Mouse (Mus musculus) neural tube, embryonic 15.5 days (tissue): ENCODE data around the gene Mindy4b-ps. TPM values are rescaled to one million over a fixed set of nuclear protein-coding genes. Genes with fewer than 3 reads are reported as not detected.

Source experiments
- polyA plus RNA-seq: library from polyadenylated mRNA; unstranded; fragments of >200 nt; fragmentation: Nextera tagmentation; extraction: Ambion mirVana; gene quantifications from 2 replicates; pipeline ENCODE4 v1.2.1, GENCODE M21; 2015

The Mindy4b-ps gene
- polyA plus RNA-seq, 1 experiment from 2014 or later = 0.26 TPM

Other genes with a start within 250 kb of the Mindy4b-ps start
- 25.5 and 27.2 TPM in 2 replicates for gene Selenot, start 245.7 kb downstream of the Mindy4b-ps start, polyA plus RNA-seq
- gene Erich6, start 185.1 kb downstream of the Mindy4b-ps start, polyA plus RNA-seq = 0.18 TPM in 1 of 2 replicates, not detected in the other
- gene Siah2, start 129.9 kb downstream of the Mindy4b-ps start, polyA plus RNA-seq = 10.2 and 12.2 TPM in 2 replicates
- 1.2 and 2.6 TPM in 2 replicates for gene Clrn1, start 63.0 kb upstream of the Mindy4b-ps start, polyA plus RNA-seq
- 4.6 and 4.8 TPM in 2 replicates for gene Med12l, start 183.5 kb upstream of the Mindy4b-ps start, polyA plus RNA-seq